Mouse (Mus musculus) bone marrow macrophage, adult 2 months (primary cell): Measurements from ENCODE around the gene Pafah1b1.

ENCODE experiments used
- CTCF ChIP-seq: IDR thresholded peaks from 2 replicates; pipeline ENCODE4 v1.5.1; 2012; ENCODE audit warnings: low read depth, mild to moderate bottlenecking, low read length, moderate library complexity
- POLR2A ChIP-seq: IDR thresholded peaks from 2 replicates; pipeline ENCODE4 v1.6.1; 2012; ENCODE audit warnings: mild to moderate bottlenecking, low read depth, low read length, borderline replicate concordance

GRCm38 (mm10) chr11:74710671-74711070 is 13.8 kb downstream of the Pafah1b1 start:
- TF ChIP-seq CTCF = no peak
- TF ChIP-seq POLR2A = no peak
